Mouse (Mus musculus) forebrain, embryonic 14.5 days (tissue): ENCODE results near the gene Shh. TPM values are rescaled to one million over a fixed set of nuclear protein-coding genes. Genes with fewer than 3 reads are reported as not detected.

ENCODE experiments used
- ATAC-seq: fragments of 200-750 bp; cut with Nextera tagmentation; 2 replicates; pipeline ENCODE4 v1.8.0; 2017; ENCODE audit warnings: mild to moderate bottlenecking, moderate library complexity
- DNase-seq: peaks from one replicate; pipeline ENCODE4 v3.0.0-alpha.2; 2015; ENCODE audit warnings: low spot score
- H3K27ac ChIP-seq: fragments of 300-500 bp; sonication (generic); 2 replicates; pipeline ENCODE4 v1.5.1; 2014; ENCODE audit warnings: low read depth, mild to moderate bottlenecking, control low read depth, low read length, moderate library complexity
- H3K27me3 ChIP-seq: fragments of 300-500 bp; sonication (generic); replicated peaks from 2 replicates; pipeline ENCODE4 v1.6.1; 2014; ENCODE audit warnings: low read length, control low read depth, mixed read lengths; ENCODE audit not compliant: control insufficient read depth, insufficient read depth
- H3K36me3 ChIP-seq: fragments of 300-500 bp; sonication (generic); 2 replicates; pipeline ENCODE4 v1.6.1; 2014; ENCODE audit warnings: low read length, control low read depth; ENCODE audit not compliant: control insufficient read depth, insufficient read depth
- H3K4me1 ChIP-seq: fragments of 300-500 bp; sonication (generic); 2 replicates; pipeline ENCODE4 v1.6.1; 2014; ENCODE audit warnings: antibody characterized with exemption, low read length, control low read depth; ENCODE audit not compliant: control insufficient read depth, insufficient read depth
- H3K4me2 ChIP-seq: fragments of 300-500 bp; sonication (generic); 2 replicates; pipeline ENCODE4 v1.6.1; 2014; ENCODE audit warnings: mild to moderate bottlenecking, control low read depth, low read length
- H3K4me3 ChIP-seq: fragments of 300-500 bp; sonication (generic); 2 replicates; pipeline ENCODE4 v1.5.1; 2014; ENCODE audit warnings: low read depth, low read length, control low read depth
- H3K9ac ChIP-seq: fragments of 300-500 bp; sonication (generic); 2 replicates; pipeline ENCODE4 v1.6.1; 2014; ENCODE audit warnings: mild to moderate bottlenecking, low read length, control low read depth, moderate library complexity
- H3K9me3 ChIP-seq: fragments of 300-500 bp; sonication (generic); replicated peaks from 2 replicates; pipeline ENCODE4 v1.6.1; 2016; ENCODE audit warnings: low read length, control low read depth, mixed read lengths; ENCODE audit not compliant: control insufficient read depth
- WGBS: fragments of 180-500 bp; shearing (Covaris S2); extraction: QIAGEN DNeasy Blood & Tissue Kit; methylation state at CpG from one replicate; pipeline ENCODE4 v1.1.7; 2014; 5-methylcytosine and 5-hydroxymethylcytosine counted together
- polyA plus RNA-seq: library from polyadenylated mRNA; unstranded; fragments of >200 nt; fragmentation: Nextera tagmentation; extraction: Ambion mirVana; gene quantifications from 2 replicates; pipeline ENCODE4 v1.2.1, GENCODE M21; 2014

Shh gene
- polyA plus RNA-seq, 1 experiment from 2014 or later: 0.70 TPM

GRCm38 (mm10) chr5:28461376-28461775 lies 5.7 kb downstream of the Shh start:
- no peak overlapping the region for H3K9ac ChIP-seq
- peaks cover 92% of the 10 kb centered on the region for H3K27me3 ChIP-seq
- no peaks in the 10 kb centered on the region for H3K9me3 ChIP-seq
- H3K4me2 ChIP-seq: no peak overlapping the region
- no peaks in the 10 kb centered on the region for H3K36me3 ChIP-seq
- no peak overlapping the region for H3K27ac ChIP-seq
- ATAC-seq (no peak), DNase-seq (no peak)
- H3K4me1 ChIP-seq: peaks cover 14% of the 10 kb centered on the region
- no peak overlapping the region for H3K4me3 ChIP-seq
- WGBS: 6% methylated on average over 11 of the region's 11 CpGs

GRCm38 (mm10) chr5:28460556-28461350 lies 6.3 kb downstream of the Shh start:
- peak; percentile 30 for DNase-seq

DNA sequence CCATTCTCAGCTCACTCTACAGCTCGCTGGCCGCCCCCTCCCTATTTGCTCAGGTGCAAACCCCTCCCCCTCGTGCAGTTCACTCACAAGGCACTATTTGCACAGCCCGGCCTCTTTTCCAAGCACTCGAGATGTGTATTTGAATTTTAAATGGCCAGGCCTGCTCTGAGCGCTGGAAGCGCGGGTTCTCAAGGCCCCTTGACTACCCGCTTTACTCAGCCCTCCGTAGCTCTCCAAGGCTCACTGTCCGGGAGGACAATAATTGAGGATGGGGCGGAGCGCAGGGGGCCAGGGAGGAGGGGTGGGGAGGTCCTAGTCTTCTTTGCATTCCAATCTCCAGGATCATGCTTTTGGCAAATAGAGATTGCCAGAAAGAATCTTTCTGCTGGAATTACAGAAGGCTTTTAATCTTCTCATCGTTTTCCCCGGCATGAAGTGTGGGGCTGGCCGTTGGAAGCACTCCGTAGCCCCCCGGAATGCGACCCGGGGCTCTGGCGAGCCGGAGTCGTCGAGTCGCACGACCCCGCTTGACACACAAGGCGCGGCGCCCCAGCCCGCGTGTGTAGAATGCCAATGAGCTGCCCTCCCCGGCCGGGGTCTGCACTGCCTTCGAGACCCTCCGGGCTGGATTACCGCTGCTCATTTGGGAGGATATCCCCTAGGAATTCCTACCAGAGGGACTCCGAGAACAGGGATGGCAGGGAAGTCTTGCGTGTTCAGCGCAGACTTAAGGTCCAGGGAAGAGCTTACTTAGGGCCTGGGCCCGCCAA lies 7.4 kb downstream of the Shh start:
- peak; percentile 20 for DNase-seq
- Histone ChIP-seq H3K27me3 (peaks cover 85% of the 10 kb centered on the region), H3K9ac (no peak overlapping the region), H3K27ac (no peak overlapping the region), H3K4me3 (peak overlapping the region; percentile 8; the same call in 1 of the 2 replicates), H3K4me2 (peak overlapping the region; percentile 59; the same call in 1 of the 2 replicates), H3K9me3 (no peaks in the 10 kb centered on the region), H3K36me3 (no peaks in the 10 kb centered on the region), H3K4me1 (peaks cover 14% of the 10 kb centered on the region)
- under 1% methylated on average over 41 of the region's 41 CpGs for WGBS
- no peak for ATAC-seq

More at GRCm38 (mm10) chr5:28460556-28461350, 6.3 kb downstream of the Shh start:
- Histone ChIP-seq H3K27ac (no peak overlapping the region), H3K36me3 (no peaks in the 10 kb centered on the region), H3K9ac (no peak overlapping the region), H3K4me2 (no peak overlapping the region), H3K9me3 (no peaks in the 10 kb centered on the region), H3K4me1 (peaks cover 14% of the 10 kb centered on the region), H3K4me3 (no peak overlapping the region), H3K27me3 (peaks cover 92% of the 10 kb centered on the region)
- WGBS: under 1% methylated on average over 16 of the region's 17 CpGs
- ATAC-seq: no peak

GRCm38 (mm10) chr5:28458821-28459240 lies 8.2 kb downstream of the Shh start:
- peaks cover 10% of the 10 kb centered on the region for H3K4me1 ChIP-seq
- H3K27ac ChIP-seq: no peak overlapping the region
- DNase-seq (peak; percentile 14), ATAC-seq (no peak)
- WGBS: 0% methylated on average over 27 of the region's 27 CpGs
- peak overlapping the region; percentile 34; the same call in 1 of the 2 replicates for H3K4me3 ChIP-seq
- H3K4me2 ChIP-seq: peak overlapping the region; percentile 59
- H3K9me3 ChIP-seq: no peaks in the 10 kb centered on the region
- H3K9ac ChIP-seq: no peak overlapping the region
- H3K36me3 ChIP-seq: no peaks in the 10 kb centered on the region
- H3K27me3 ChIP-seq: peaks cover 77% of the 10 kb centered on the region

GRCm38 (mm10) chr5:28457921-28458641 lies 9.0 kb downstream of the Shh start:
- ATAC-seq: peak; percentile 52
- H3K4me1 ChIP-seq: peaks cover 7% of the 10 kb centered on the region

DNA sequence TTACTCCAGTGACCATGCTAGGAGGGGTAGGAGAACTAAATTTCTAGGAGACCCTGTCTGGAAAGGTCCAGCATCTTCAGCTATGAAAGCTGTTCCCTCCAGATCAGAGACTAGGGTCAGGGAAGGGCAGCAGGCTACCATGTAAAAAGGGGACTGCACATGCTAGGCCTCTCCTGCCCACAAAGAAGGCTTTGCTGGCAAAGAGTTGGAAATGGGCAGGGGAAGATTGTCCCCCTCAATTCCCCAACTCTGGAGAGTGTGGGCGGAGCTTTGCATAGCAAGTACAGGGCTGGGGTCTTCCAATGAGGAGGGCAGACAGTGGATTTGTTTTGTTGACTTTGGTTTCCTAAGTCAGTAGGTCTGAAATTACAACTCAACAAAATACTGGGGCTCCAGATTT lies 10.7 kb downstream of the Shh start:
- Histone ChIP-seq H3K9me3 (no peaks in the 10 kb centered on the region), H3K4me2 (no peak overlapping the region), H3K9ac (no peak overlapping the region), H3K36me3 (no peaks in the 10 kb centered on the region), H3K27me3 (peaks cover 52% of the 10 kb centered on the region), H3K27ac (no peak overlapping the region), H3K4me3 (no peak overlapping the region), H3K4me1 (peaks cover 7% of the 10 kb centered on the region)
- no peak for ATAC-seq
- no peak for DNase-seq
- 53% methylated on average over 1 of the region's 1 CpGs for WGBS

More at GRCm38 (mm10) chr5:28457921-28458641, 9.0 kb downstream of the Shh start:
- WGBS: under 1% methylated on average over 85 of the region's 95 CpGs
- H3K9ac ChIP-seq: peak overlapping the region; percentile 35
- no peaks in the 10 kb centered on the region for H3K9me3 ChIP-seq
- peak overlapping the region; percentile 34 for H3K4me3 ChIP-seq
- peak overlapping the region; percentile 59 for H3K4me2 ChIP-seq
- H3K36me3 ChIP-seq: no peaks in the 10 kb centered on the region
- H3K27ac ChIP-seq: no peak overlapping the region
- H3K27me3 ChIP-seq: peaks cover 69% of the 10 kb centered on the region
- DNase-seq: peak; percentile 37

DNA sequence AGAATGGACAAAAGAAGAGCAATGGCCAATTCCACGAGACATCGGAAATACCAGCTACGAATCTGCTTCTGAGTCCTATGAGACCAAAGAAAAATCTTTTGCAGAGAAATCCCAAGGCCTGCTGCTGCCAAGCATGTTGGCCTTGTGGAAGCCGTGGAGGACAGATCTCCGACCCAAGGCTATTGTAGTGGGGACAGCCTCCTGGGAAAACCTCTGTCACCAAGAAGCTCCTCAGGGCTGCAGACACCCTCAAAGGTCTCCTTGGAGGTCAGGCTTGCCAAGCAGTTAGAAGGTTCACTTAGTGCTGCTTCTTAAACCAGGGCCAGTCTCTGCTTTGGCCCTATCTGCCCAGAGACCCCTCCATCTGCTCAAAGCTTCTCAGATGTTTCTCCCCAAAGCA lies 11.3 kb downstream of the Shh start:
- no peak overlapping the region for H3K4me2 ChIP-seq
- H3K9ac ChIP-seq: no peak overlapping the region
- no peak overlapping the region for H3K4me3 ChIP-seq
- no peak overlapping the region for H3K27ac ChIP-seq
- H3K4me1 ChIP-seq: peaks cover 7% of the 10 kb centered on the region
- 88% methylated on average over 5 of the region's 5 CpGs for WGBS
- no peaks in the 10 kb centered on the region for H3K9me3 ChIP-seq
- ATAC-seq (no peak), DNase-seq (no peak)
- H3K27me3 ChIP-seq: peaks cover 46% of the 10 kb centered on the region
- H3K36me3 ChIP-seq: no peaks in the 10 kb centered on the region

- 88% methylated on average over 6 of the region's 6 CpGs for WGBS
Measured at GRCm38 (mm10) chr5:28454546-28454945, 12.5 kb downstream of the Shh start.

More at GRCm38 (mm10) chr5:28454546-28454945, 12.5 kb downstream of the Shh start:
- no peak overlapping the region for H3K4me2 ChIP-seq
- DNase-seq (no peak), ATAC-seq (no peak)
- H3K9ac ChIP-seq: no peak overlapping the region
- peaks cover 7% of the 10 kb centered on the region for H3K4me1 ChIP-seq
- no peak overlapping the region for H3K4me3 ChIP-seq
- H3K27me3 ChIP-seq: peaks cover 34% of the 10 kb centered on the region
- H3K9me3 ChIP-seq: no peaks in the 10 kb centered on the region
- no peaks in the 10 kb centered on the region for H3K36me3 ChIP-seq
- no peak overlapping the region for H3K27ac ChIP-seq
